Mouse (Mus musculus): ENCODE measurements around the gene Arhgap15.

The Arhgap15 gene

DNA sequence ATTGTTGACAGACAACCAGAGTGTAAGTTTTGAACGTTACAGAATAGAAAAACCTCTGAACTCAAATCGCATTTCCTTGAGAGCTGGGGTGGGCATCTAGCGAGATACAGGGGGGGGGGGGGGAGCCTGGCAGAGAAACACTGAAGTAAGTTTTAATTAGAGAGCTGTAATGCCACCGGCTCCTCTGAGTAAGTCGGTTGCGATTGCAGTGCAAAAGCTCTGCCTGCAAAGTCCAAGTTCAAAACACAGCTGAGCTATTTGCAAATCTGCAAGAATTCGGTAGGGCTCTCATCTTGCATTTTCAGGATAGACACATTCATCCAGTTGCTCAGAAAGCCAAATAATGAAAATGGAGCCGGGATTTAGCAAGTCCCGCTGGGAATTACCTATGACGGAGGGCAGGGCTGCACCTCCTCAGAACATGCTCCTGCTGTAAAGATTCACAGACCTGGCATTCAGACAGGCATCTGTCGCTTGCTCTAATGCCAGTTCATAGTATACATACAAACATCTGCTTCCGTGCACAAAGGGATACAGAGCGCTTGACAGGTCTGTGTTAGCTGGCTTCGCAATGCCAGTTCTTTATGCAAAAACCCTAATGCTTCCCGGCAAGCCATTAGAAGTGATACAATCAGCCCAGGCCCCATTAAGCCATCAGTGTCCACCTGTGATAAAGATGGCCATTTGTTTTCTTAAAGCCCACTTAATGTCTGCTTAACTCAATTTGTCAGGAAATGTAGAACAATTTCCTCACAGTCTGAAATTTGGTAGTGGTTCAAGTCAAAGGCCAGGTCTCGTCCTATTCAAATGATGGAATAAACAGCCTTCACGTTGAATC, 556.6 kb downstream of the Arhgap15 start:
- DNase-seq (ENCODE audit: low spot score in 2 of 2): no peak

DNA sequence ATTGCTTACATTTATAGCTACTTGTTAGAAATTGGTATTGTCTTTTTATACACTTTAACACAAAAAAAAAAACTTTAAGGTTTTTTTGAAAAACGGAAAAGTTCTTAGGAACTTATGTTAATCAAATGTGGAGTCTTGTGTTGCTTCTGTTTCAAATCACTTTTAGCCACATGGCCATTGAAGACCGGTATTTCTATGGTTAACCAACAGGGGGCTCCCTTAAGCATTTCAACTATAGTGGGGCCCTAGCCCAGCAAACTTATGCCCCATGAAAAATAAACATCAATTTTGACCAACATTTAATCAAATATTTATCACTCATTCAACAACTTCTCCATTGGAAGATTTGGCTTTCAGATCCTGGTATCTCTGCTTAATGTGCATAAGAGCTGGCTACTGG, 557.5 kb downstream of the Arhgap15 start:
- no peak for DNase-seq (ENCODE audit: low spot score in 2 of 2)

DNA sequence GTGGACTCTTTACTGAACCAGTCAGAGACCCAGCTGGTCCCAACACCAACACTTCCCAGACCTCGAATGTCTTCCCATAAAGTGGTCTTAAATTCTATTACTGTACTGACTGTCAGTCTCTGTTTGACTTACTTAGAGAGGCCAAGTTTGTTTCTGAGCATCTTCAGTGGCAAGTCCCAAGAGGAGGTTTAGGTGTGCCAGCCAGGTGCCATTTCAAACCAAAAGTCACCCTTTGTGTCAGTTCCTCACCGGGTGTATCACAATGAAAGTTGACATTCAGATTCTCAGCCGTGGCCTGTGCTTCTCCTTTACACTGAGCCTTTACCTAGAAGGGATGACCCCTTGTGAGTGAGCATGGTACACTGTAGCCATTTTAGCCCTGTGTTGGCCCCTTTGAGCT, 560.5 kb downstream of the Arhgap15 start:
- DNase-seq (ENCODE audit: low spot score in 2 of 2): no peak

DNA sequence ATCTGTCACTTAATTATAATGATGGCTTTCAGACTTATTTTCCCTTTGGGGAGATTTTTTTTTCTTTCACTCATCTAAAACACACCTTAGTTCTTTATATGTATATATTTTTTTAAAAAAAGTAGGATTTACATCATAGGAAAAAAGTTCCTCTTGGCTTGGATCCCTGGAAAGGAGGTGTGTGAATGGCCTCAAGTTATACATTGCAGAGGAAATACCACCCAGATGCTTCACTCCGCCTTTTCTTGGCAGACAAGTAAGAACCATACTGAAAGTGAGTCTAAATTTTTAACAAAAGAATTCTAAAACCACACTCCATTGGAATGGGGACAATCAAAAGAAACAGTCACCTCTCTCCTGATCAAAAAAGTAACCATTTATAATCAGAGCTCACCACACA, 560.9 kb downstream of the Arhgap15 start:
- no peak for DNase-seq (ENCODE audit: low spot score in 2 of 2)

DNA sequence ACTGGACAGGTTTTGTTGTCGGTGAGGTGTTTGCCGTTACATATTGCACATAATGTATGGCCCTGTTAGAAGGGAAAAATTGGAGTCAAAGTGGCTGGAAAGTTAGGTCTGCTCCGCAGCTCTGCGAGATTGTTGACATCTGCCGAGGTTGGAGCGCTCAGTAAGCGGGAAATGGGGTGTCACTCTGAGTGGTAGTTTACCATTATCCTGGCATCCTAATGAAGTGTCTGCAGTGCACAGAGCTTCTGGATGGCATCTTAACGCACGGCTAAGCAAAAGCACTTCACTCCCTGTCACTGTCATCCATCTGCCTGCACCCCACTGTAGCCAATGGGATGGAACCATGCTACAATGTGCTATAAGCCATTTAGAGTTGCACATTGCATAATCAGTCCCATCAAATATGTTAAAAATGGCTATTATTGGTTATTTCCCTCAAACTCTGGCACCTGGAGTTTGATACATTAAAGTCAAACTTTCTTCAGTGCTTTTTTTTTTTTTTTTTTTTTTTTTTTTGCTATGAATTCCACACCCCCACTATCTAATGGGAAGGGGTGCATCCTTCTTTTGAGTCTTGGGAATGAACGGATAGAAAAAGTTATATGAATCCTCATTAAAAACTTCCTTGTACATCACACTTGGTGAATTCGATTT, 561.6 kb downstream of the Arhgap15 start:
- no peak for DNase-seq (ENCODE audit: low spot score in 2 of 2)

DNA sequence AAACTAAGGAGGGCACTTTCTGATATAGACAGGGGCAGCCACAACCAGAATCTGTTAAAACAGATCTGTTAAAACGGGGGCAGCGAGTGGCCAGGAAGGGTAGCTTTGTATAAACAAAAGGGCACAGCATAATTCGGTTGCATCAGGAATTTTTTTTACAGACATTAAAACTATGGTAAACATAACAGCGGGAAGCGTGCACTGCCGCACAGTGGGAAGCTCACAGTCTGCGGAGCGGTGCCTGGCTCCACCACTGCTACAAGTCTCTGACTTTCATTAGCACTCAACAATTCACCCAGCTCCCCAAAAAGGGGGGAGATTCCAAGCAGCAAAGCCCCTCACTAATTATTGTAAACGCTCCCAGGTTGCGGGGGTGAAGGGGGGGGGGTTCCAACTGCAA, 562.6 kb downstream of the Arhgap15 start:
- DNase-seq (ENCODE audit: low spot score in 2 of 2): no peak

DNA sequence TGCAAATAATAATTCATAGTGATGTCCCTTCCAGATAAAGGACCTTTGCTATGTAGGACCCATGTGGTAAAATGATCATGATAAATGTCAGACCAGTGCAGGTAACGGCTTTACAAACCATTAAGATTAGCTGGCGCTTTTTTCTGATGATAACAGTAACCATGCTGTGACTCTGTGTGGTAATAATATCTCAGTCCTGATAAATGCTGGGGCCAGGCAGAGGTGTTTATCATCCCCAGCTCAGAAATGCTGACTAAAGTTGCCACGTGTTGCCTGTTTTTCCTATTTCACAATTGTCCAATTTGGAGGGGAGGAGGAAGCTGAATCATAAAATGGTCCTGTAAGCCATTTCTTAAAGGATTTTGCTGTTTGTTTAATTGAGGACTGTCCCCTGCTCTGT, 564.9 kb downstream of the Arhgap15 start:
- no peak for DNase-seq (ENCODE audit: low spot score in 2 of 2)

DNA sequence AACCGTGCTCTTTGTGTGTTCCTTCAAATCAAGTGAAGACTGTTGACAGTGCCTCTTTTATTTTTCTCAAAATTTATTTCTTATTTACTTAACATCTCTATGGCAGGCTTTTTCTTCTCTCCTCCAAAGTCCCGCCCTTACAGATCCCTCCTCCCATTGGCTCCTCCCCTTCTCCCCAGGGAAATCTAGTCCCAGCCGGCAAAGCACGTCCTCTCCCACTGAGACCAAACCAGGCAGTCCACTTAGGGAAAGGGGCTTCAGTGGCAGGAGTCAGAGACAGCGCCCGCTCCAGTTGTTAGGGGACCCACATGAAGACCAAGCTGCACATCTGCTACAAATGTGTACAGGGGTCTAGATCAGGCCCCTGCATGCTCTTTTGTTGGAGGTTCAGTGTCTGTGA, 569.8 kb downstream of the Arhgap15 start:
- DNase-seq (ENCODE audit: low spot score in 2 of 2): no peak

DNA sequence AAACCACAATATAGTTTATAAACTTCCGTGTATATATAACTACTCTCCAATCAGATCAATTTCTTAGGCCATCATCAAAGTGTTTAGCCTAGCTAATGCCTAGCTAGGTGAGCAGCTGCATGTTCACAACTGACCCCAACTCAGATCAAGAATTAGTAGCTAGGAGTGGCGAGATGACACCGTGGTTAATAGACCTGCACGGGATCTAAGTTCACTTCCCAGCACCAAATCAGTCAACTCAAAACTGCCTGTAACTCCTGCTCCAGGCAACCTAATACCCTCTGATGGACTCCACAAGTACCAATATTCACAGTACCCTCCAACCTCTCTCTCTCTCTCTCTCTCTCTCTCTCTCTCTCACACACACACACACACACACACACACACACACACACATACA, 570.9 kb downstream of the Arhgap15 start:
- no peak for DNase-seq (ENCODE audit: low spot score in 2 of 2)

DNA sequence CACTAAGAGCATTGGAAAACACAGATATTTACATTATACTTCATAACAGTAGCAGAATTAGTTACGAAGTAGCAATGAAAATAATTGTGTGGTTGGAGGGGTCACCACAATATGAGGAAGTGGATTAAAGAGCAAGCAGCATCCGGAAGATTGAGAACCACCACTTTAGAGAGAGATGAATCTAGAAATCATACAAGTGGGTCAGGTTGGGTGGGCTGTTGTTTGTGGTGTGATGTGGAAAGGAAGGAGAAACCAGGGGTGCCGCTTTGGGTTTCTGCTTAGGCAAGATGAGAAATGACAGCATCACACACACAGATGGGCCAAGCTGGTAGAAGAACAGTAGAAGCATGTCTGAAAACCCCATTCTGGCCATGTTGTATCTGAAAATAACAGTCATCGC, 575.2 kb downstream of the Arhgap15 start:
- DNase-seq (ENCODE audit: low spot score in 2 of 2): no peak

DNA sequence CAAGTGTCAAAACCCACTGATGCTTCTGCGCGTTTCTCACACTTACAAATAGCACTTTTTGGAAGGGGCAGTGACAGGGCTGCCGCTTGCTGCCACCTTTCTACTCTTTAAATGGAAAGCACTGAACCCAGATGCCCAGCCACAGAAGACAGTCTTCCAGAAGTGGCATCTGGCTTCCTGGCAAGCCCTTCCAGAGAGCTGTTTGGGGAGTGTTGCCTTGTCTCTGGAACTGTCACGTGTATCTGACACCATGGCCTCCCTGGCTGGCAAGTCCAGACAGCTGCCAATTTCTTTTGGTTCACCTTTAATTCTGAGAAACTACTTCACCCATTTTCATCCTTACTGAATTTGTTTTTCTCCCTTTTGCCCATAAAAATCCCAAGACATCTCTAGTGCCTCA, 584.7 kb downstream of the Arhgap15 start:
- no peak for DNase-seq (ENCODE audit: low spot score in 2 of 2)

DNA sequence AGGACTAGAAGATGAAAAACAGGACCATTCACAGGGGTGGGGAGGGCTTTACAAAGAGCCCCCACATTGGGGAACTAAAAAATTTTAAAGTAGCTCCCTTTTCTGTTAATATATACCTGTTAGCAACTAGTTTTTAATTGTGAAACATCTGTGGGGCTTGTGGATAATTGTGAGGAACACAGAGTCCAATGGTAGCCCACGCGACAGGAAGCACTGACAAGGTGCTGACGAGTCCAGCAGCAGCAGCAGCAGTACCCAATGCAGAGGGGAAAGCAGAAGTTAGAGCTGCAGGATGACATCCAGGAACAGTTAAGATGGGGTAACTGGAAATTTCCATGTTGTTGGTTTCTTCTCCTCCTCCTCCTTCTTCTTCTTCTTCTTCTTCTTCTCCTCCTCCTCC, 585.4 kb downstream of the Arhgap15 start:
- no peak for DNase-seq (ENCODE audit: low spot score in 2 of 2)

DNA sequence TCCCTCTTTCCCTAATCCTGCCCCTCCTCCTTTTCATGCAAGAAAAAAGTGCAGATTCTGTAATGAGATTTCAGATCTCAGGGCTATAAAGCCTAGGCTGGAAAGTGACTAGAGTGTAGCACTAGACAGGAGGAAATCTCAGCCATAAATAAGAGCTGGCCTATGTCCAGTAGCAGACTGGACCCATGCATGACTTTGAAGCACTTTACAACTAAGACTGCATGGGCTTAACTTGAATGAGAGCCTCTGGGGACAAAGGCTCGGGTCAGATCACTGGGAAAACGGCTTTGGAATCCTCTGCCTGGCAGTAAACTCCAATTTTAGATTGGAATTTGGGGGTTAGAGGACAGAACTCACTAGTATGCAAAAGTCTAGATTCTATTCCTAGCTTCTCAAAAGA, 585.9 kb downstream of the Arhgap15 start:
- no peak for DNase-seq (ENCODE audit: low spot score in 2 of 2)

DNA sequence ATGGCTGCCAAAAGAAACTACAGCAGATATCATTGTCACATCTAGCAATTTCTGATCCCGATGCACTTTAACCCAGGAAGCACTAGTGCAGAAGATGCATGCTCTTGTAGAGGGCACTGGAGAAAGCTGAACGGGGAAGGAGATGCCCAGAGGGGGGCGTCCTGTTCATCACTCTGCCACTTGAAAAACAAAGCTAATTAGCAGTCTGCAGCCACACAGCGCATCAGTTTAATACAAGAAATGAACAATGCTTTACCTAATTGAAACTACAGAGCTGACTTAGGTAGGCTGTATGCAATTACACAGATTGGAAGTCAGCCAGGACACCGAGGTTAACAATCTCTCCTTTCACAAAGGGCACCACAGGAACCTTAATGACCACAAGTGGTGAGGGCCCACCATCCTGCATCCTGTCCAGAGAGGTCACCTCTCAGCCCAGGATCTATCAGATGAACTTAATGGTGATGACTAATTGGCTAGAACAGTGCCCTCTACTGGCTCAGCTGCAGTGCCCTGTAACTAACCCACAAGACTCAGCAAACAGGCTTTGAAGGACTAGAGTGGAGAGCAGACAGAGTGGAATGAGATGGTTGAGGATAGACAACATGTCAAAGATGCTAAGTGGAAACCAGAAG, 588.2 kb downstream of the Arhgap15 start:
- no peak for DNase-seq (ENCODE audit: low spot score in 2 of 2)

DNA sequence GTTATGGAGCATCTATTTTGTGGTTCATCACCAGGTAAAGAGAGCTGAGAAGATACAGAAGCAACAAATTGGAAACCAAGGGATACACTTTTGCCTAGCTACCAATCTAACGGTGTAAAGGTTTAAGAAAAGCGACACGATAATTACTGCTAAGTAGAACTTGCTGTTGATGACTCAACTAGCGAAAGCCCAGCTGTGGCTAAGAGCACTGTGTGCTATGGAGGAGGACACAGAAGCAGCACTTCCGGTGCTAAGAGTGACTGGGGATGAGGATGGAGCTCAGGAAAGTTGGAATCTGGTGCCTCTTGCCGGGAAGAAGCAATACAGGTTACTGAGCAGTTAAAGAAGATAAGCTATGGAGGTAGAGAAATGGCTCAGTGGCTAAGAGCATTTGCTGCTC, 589.8 kb downstream of the Arhgap15 start:
- DNase-seq (ENCODE audit: low spot score in 2 of 2): no peak

DNA sequence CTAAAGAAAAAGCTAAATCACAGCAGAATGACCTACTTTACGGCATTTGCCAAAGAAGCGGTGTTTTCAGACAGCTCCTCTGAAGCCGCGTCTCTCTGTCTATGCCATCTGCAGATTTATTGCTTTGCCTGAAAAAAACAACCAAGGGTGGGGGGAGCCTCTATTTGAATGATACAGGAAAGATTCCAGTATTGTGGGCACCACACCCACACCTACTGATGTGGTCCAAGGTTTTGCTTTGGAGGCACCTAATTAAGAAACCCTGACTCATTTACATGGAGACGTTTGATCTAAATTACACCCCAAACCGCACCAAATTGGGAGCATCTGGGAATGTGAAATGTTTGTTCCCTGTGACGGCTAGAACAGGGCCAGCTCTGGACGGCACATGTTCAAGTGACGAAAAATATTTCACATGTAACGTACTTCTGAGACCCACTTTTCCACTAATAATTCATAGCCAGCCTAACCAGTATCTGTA, 592.5 kb downstream of the Arhgap15 start:
- no peak for DNase-seq (ENCODE audit: low spot score in 2 of 2)

DNA sequence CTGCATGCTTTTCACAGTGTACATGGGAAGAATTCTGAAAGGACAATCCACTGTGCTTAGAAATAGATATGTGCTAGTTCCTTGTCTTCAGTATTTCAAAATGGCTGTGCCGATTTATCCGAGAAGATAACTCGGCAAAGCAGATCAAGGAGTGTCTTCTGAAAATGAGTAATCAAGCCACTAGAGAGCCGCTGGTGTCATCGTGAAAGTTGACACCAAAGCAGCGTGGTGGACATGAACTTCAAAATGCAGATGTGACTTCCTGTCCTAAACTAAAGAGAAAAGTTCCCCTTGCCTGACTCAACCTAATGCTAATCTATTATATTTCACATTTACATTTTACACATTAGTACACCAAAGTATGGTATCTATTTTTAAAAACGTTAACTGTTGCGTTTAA, 596.2 kb downstream of the Arhgap15 start:
- DNase-seq (ENCODE audit: low spot score in 2 of 2): no peak

DNA sequence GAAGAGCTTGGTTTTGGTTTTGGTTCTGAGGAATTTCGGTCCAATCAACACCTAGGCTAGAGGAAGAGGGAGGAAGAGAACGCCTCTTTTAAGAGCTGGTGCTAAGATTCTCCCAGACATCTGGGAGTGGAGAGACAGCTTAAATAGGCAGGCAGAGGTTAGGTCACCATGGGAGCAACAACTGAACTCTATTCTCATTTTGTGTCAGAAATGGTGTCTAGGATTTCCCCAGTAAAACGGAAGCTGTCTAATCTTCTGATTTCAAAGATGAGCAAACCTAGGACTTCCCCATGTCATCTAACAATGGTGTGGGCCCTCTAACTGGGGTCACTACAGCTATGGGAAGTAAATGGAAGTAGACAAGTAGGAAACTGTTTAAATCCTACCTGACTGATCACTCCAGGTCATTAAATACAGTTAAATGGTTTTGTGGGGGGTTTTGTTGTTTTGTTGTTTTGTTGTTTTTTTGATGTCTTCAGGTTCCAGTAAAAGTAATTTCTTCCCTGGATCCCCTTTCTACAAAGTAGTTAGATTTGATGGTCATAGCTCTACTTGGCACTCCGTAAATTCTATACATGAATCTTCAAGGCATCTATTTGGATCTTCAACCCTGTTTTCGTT, 596.8 kb downstream of the Arhgap15 start:
- no peak for DNase-seq (ENCODE audit: low spot score in 2 of 2)

DNA sequence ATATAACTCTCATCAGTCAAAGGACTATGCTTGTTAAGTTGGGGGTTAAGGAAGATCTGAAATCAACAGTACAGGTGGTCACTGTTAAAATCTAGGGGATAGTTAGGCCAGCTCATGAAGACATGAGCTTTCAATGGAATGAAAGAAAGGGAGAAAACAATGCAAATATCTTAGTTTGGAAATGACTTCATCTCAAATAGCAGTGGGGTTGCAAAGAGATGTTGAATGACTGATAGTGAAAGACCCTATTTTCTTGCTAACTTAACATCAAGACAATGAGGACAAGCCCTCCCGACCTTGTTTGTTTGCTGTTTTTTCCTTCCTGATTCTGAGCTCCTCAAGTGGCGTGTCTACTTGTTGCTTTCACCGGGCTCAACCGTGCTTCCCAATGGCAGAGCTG, 597.6 kb downstream of the Arhgap15 start:
- no peak for DNase-seq (ENCODE audit: low spot score in 2 of 2)

DNA sequence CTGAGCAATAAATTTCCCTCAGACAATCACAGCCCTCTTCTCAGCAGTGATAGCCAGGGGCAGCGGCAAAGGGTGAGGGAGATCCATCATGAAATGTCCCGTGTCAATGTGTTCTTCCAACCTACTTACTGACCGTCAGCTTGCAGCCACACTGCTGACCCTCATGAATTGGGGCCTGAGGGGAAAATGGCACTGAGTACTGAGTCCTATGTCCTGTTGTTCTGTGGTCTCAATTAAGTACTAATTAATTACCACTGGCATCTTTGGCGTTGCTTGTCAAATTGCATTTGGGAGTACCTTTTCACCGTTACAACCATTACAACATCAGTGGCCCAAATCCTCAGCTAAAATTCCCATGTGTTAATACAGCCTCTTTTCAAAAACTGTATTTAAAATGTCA, 599.2 kb downstream of the Arhgap15 start:
- DNase-seq (ENCODE audit: low spot score in 2 of 2): no peak

DNA sequence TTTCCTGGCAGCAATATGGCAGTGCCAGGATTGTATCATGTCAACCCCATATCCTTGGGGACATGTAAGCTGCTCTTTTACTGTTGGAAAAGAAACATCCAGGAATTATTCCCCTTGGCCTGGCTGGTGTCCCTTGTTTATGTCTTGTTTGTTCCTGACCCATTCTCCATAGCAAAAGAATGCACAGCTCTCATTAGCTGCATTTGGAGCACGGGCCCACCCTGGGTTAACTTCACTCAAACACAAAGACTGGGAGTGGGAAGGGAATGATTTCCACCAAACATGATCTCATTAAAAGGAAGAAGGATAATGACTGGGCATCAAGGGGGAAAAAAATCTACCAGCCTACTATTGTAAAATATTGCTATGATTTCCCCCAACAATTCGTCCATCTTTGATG, 600.5 kb downstream of the Arhgap15 start:
- no peak for DNase-seq (ENCODE audit: low spot score in 2 of 2)

DNA sequence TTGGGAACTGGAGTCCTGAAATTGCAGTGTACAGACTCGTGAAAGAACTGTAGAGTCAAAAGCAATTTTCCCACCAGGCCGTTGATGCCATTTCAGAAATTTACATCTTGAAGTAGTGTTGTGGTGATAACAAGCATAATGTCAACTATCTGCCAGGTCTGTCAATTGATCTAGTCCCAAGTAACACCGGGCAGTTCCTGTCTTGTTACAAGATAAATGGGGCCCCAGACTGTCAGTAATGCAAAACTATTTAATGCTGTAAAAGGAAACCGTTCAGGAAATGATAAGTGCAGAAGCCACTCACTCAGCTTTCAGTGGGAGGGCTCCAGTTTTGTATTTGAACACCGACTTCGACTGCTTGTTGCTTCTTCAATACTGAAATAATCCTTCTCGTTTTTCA, 604.3 kb downstream of the Arhgap15 start:
- no peak for DNase-seq (ENCODE audit: low spot score in 2 of 2)

DNA sequence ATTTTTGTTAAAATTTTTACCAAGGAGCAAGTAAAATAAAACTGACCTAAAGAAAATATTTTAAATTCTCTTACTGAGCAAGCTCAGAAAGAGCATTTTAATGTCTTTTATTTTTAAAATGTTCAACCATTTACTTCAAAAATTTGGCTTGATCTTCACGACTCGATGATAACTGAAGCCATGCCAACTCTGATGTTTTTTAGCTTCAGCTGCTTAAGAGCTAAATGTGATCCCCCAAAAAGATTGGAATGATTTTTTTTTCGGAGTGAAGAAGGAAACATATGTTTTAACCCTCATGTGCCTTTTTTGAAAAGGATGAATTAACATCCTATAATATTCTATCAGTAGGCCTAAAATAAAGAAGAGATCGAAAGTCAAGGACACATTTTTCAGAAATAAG, 605.0 kb downstream of the Arhgap15 start:
- no peak for DNase-seq (ENCODE audit: low spot score in 2 of 2)
